In genomic region chr7:134190101-134190500, GRCm38 (mm10) we compare ENCODE assay signal across 21 mouse cellular contexts. TPM values are rescaled to one million over a fixed set of nuclear protein-coding genes. Genes with fewer than 3 reads are reported as not detected.
DNase-seq lines count a peak whose midpoint lies in the region; ATAC-seq lines count a peak whose summit lies in the region.
"Had no signal": no experiment of that assay in that cellular context is flagged by ENCODE, and none has a peak within 500 bp of the region (broad histone marks: within the 10 kb centered on the region; RNA-seq: fewer than 3 reads in every experiment).

No protein-coding gene starts in this region.

- 61% methylated on average over 6 of the region's 6 CpGs for WGBS in forebrain, embryonic 16.5 days
- 82% methylated on average over 6 of the region's 6 CpGs for WGBS in forebrain, embryonic 13.5 days

- DNase-seq in layer of hippocampus, adult 8-10 months (ENCODE audit: low spot score in 2 of 2): peak; percentile 11 to 13
- no peak for DNase-seq in layer of hippocampus, postnatal 25 days (ENCODE audit: extremely low spot score in 1 of 2, low spot score in 1 of 2)
- peak; percentile 65 for DNase-seq in brain, adult 2 months (ENCODE audit: low read depth, low spot score)
- DNase-seq in urinary bladder, postnatal 4 days (ENCODE audit: low spot score in 2 of 2): no peak
- DNase-seq: adrenal gland, postnatal 14 days; cerebellum, adult 2 months; cerebellum, postnatal 14 days; gastrocnemius, postnatal 14 days; kidney, adult 2 months; kidney, postnatal 36 days; lung, postnatal 10 days; midbrain, embryonic 14.5 days had no signal

- ATAC-seq in forebrain, embryonic 16.5 days: peak; percentile 58; the same call in 1 of the 2 replicates
- ATAC-seq in forebrain, embryonic 13.5 days: no peak
- ATAC-seq: CD4-positive, CD25-positive, alpha-beta regulatory T cell, adult 4 months; hindbrain, embryonic 16.5 days had no signal

- H3K4me1 ChIP-seq in forebrain, embryonic 16.5 days (replicated peaks; ENCODE audit: control insufficient read depth, insufficient read depth, low read length): peaks cover 18% of the 10 kb centered on the region
- H3K4me1 ChIP-seq in forebrain, embryonic 13.5 days: peaks cover 3% of the 10 kb centered on the region; the same call in 1 of the 2 replicates
- H3K4me1 ChIP-seq in brown adipose tissue, adult 24 weeks (ENCODE audit: control insufficient read depth, insufficient read depth, insufficient read length, low read length): peaks cover 27% of the 10 kb centered on the region

- H3K27ac ChIP-seq in forebrain, embryonic 16.5 days (ENCODE audit: low read length): peak overlapping the region; percentile 18; the same call in 1 of the 2 replicates
- no peak overlapping the region for H3K27ac ChIP-seq in forebrain, embryonic 13.5 days
- H3K27ac ChIP-seq in brown adipose tissue, adult 24 weeks (replicated peaks; ENCODE audit: low read depth, low read length): peak overlapping the region; percentile 97
- H3K27ac ChIP-seq: heart, embryonic 15.5 days had no signal

- H3K36me3 ChIP-seq in forebrain, embryonic 16.5 days (ENCODE audit: control insufficient read depth, insufficient read depth): no peaks in the 10 kb centered on the region
- no peaks in the 10 kb centered on the region for H3K36me3 ChIP-seq in forebrain, embryonic 13.5 days (ENCODE audit: poor library complexity, severe bottlenecking)
- H3K36me3 ChIP-seq: heart, embryonic 15.5 days had no signal

- no peak overlapping the region for H3K9ac ChIP-seq in forebrain, embryonic 16.5 days (replicated peaks; ENCODE audit: low read depth, low read length)
- H3K9ac ChIP-seq in forebrain, embryonic 13.5 days: no peak overlapping the region
- H3K9ac ChIP-seq: heart, embryonic 15.5 days had no signal

- no peak overlapping the region for H3K4me2 ChIP-seq in forebrain, embryonic 16.5 days (ENCODE audit: low read length)
- H3K4me2 ChIP-seq in forebrain, embryonic 13.5 days: no peak overlapping the region
- H3K4me2 ChIP-seq: heart, embryonic 15.5 days; liver, embryonic 11.5 days had no signal

- no peak overlapping the region for H3K4me3 ChIP-seq in forebrain, embryonic 16.5 days (replicated peaks; ENCODE audit: low read length)
- no peak overlapping the region for H3K4me3 ChIP-seq in forebrain, embryonic 13.5 days
- no peak overlapping the region for H3K4me3 ChIP-seq in brown adipose tissue, adult 24 weeks (ENCODE audit: insufficient read depth, low read depth, low read length)
- H3K4me3 ChIP-seq: heart, embryonic 15.5 days had no signal

- H3K27me3 ChIP-seq in forebrain, embryonic 16.5 days (replicated peaks; ENCODE audit: control insufficient read depth, insufficient read depth, low read length): no peaks in the 10 kb centered on the region
- no peaks in the 10 kb centered on the region for H3K27me3 ChIP-seq in forebrain, embryonic 13.5 days
- H3K27me3 ChIP-seq: heart, embryonic 15.5 days had no signal

- no peaks in the 10 kb centered on the region for H3K9me3 ChIP-seq in forebrain, embryonic 16.5 days (ENCODE audit: control insufficient read depth, low read length)
- H3K9me3 ChIP-seq in forebrain, embryonic 13.5 days (replicated peaks): no peaks in the 10 kb centered on the region
- H3K9me3 ChIP-seq: heart, embryonic 15.5 days had no signal

RNA-seq across cellular contexts. Expression of gene Adam12, which starts 41.8 kb away (rescaled TPM):
- 2.2 and 3.2 TPM in 2 replicates for polyA plus RNA-seq in forebrain, embryonic 16.5 days (2015; fragmentation: Nextera tagmentation; extraction: Ambion mirVana)
- polyA plus RNA-seq in forebrain, embryonic 13.5 days (2015; fragmentation: Nextera tagmentation; extraction: Ambion mirVana): 1.3 and 1.4 TPM in 2 replicates
- total RNA-seq in layer of hippocampus, adult 8-10 months (2022): 1 to 10 TPM; 5.6 to 7.2 (median 5.8) TPM
- 1 to 10 TPM; 8.1 to 8.7 TPM for total RNA-seq in layer of hippocampus, postnatal 25 days (2021)
- polyA plus RNA-seq in brown adipose tissue, adult 24 weeks (2012; ENCODE audit: insufficient read depth, insufficient read length, missing spikeins): 10.4 and 10.5 TPM in 2 replicates
- total RNA-seq: granulocyte monocyte progenitor cell, adult 5-6 weeks; monocyte, adult 5-6 weeks had no signal

Comparison
In these comparisons a context has a peak if more than half of its experiments do, and no peak if none do; other contexts are left out.
1. DNase-seq: peak in layer of hippocampus, adult 8-10 months (2 of 2) and brain, adult 2 months (single experiment); none in layer of hippocampus, postnatal 25 days (0 of 2) and urinary bladder, postnatal 4 days (0 of 2).